Mouse (Mus musculus): Measurements from ENCODE around the gene Ccnl2. TPM values are rescaled to one million over a fixed set of nuclear protein-coding genes. Genes with fewer than 3 reads are reported as not detected.

Gene Ccnl2
- total and polyA plus RNA-seq, 3 experiments: 46.1 to 103 (median 48.6) TPM

- TF ChIP-seq E2F4 (IDR thresholded peaks at IDR 0.05; ENCODE audit: borderline replicate concordance, low read depth, low read length) (no peak), POLR2AphosphoS2 (IDR thresholded peaks at IDR 0.05; ENCODE audit: low read length) (no peak)
Observed at GRCm38 (mm10) chr4:155841003-155841454, 28.7 kb downstream of the Ccnl2 start (continued).

DNA sequence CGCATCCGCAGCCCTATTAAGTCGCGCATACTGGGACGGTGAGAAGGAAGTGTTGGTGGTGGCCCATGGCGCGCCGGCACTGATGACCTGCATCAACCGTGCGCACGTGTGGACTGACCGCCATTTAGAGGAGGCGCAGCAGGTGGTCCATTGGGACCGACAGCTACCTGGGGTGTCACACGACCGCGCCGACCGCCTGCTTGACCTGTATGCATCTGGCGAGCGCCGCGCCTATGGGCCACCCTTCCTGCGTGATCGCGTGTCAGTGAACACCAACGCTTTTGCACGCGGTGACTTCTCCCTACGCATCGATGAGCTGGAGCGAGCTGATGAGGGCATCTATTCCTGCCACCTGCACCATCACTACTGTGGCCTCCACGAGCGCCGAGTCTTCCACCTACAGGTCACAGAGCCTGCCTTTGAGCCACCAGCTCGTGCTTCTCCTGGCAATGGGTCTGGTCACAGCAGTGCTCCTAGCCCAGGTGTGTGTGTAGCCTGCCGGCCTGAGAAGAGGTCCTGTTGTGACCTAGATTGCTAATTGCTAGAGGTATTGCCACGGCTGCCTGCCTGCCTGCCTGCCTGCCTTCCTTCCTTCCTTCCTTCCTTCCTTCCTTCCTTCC, 29.5 kb downstream of the Ccnl2 start:
- H3K4me3 ChIP-seq (ENCODE audit: control insufficient read depth in 1 of 2, insufficient read depth in 1 of 2, low read depth in 2 of 2, low read length in 2 of 2): no peak overlapping the region
- TF ChIP-seq MYC (IDR thresholded peaks at IDR 0.05; ENCODE audit: low read depth, low read length): no peak
- no peak for TF ChIP-seq E2F4 (IDR thresholded peaks at IDR 0.05; ENCODE audit: borderline replicate concordance, low read depth, low read length)
- TF ChIP-seq ZC3H11A (IDR thresholded peaks at IDR 0.05; ENCODE audit: low read depth, low read length): no peak
- TF ChIP-seq JUND (IDR thresholded peaks at IDR 0.05; ENCODE audit: low read depth, low read length): no peak
- TF ChIP-seq RAD21 (IDR thresholded peaks at IDR 0.05; ENCODE audit: low read depth, low read length): no peak
- no peak for TF ChIP-seq MAFK (IDR thresholded peaks at IDR 0.05; ENCODE audit: borderline replicate concordance, low read depth, low read length)
- H3K36me3 ChIP-seq (ENCODE audit: control insufficient read depth in 1 of 2, insufficient read depth in 2 of 2, low read length in 2 of 2): no peaks in the 10 kb centered on the region; a peak in 1 of 4 replicates
- peaks cover 2% of the 10 kb centered on the region; the same call in 1 of the 2 replicates for H3K79me2 ChIP-seq (ENCODE audit: control insufficient read depth, insufficient read depth, low read length, poor library complexity)
- H3K27ac ChIP-seq (ENCODE audit: control insufficient read depth, low read depth, low read length): no peak overlapping the region
- H3K9ac ChIP-seq (ENCODE audit: control insufficient read depth, low read depth, low read length, poor library complexity, severe bottlenecking): no peak overlapping the region
- H3K27me3 ChIP-seq (ENCODE audit: control insufficient read depth in 1 of 2, insufficient read depth in 2 of 2, low read length in 2 of 2): no peaks in the 10 kb centered on the region
- no peak for DNase-seq (ENCODE audit: low read depth, low spot score)
- 0 out of 4 replicates have a peak, but pooled peaks cover 0 to 3% of the 10 kb centered on the region in 2 experiments for H3K4me1 ChIP-seq (ENCODE audit: control insufficient read depth in 1 of 2, insufficient read depth in 2 of 2, low read length in 2 of 2)
- H3K9me3 ChIP-seq (replicated peaks; ENCODE audit: insufficient read depth, low read length): no peaks in the 10 kb centered on the region

- Histone ChIP-seq H3K79me2 (ENCODE audit: control insufficient read depth, insufficient read depth, low read length, poor library complexity) (peaks cover 11% of the 10 kb centered on the region), H3K36me3 (ENCODE audit: control insufficient read depth in 1 of 2, insufficient read depth in 2 of 2, low read length in 2 of 2) (no peaks in the 10 kb centered on the region; a peak in 2 of 4 replicates), H3K9me3 (replicated peaks; ENCODE audit: insufficient read depth, low read length) (no peaks in the 10 kb centered on the region), H3K27ac (ENCODE audit: control insufficient read depth, low read depth, low read length) (no peak overlapping the region), H3K27me3 (ENCODE audit: control insufficient read depth in 1 of 2, insufficient read depth in 2 of 2, low read length in 2 of 2) (no peaks in the 10 kb centered on the region), H3K9ac (ENCODE audit: control insufficient read depth, low read depth, low read length, poor library complexity, severe bottlenecking) (no peak overlapping the region), H3K4me1 (ENCODE audit: control insufficient read depth in 1 of 2, insufficient read depth in 2 of 2, low read length in 2 of 2) (peaks cover 0 to 3% of the 10 kb centered on the region in 2 experiments; a peak in 1 of 4 replicates), H3K4me3 (ENCODE audit: control insufficient read depth in 1 of 2, insufficient read depth in 1 of 2, low read depth in 2 of 2, low read length in 2 of 2) (no peak overlapping the region)
- DNase-seq (ENCODE audit: low read depth, low spot score): no peak
- no peak for TF ChIP-seq ELF1 (IDR thresholded peaks at IDR 0.05; ENCODE audit: low read depth, low read length)
- TF ChIP-seq RAD21 (IDR thresholded peaks at IDR 0.05; ENCODE audit: low read depth, low read length): no peak
- TF ChIP-seq POLR2AphosphoS2 (IDR thresholded peaks at IDR 0.05; ENCODE audit: low read length): no peak
- TF ChIP-seq POLR2AphosphoS5 (IDR thresholded peaks at IDR 0.05; ENCODE audit: borderline replicate concordance, low read depth, low read length): no peak
- no peak for TF ChIP-seq E2F4 (IDR thresholded peaks at IDR 0.05; ENCODE audit: borderline replicate concordance, low read depth, low read length)
- no peak for TF ChIP-seq USF1 (IDR thresholded peaks at IDR 0.05; ENCODE audit: low read depth, low read length)
- TF ChIP-seq SMC3 (IDR thresholded peaks at IDR 0.05; ENCODE audit: low read depth, low read length): no peak
- no peak for TF ChIP-seq TBP (IDR thresholded peaks at IDR 0.05; ENCODE audit: low read depth, low read length)
- TF ChIP-seq JUND (IDR thresholded peaks at IDR 0.05; ENCODE audit: low read depth, low read length): no peak
- no peak for TF ChIP-seq MYB (IDR thresholded peaks at IDR 0.05; ENCODE audit: low read depth, low read length)
- TF ChIP-seq GABPA (IDR thresholded peaks at IDR 0.05; ENCODE audit: low read depth, low read length): no peak
- TF ChIP-seq MAZ (IDR thresholded peaks at IDR 0.05; ENCODE audit: low read depth, low read length): no peak
- no peak for TF ChIP-seq HCFC1 (IDR thresholded peaks at IDR 0.05; ENCODE audit: low read depth, low read length)
- no peak for TF ChIP-seq MYC (IDR thresholded peaks at IDR 0.05; ENCODE audit: low read depth, low read length)
- TF ChIP-seq NELFE (IDR thresholded peaks at IDR 0.05; ENCODE audit: low read depth, low read length): no peak
- TF ChIP-seq ZNF384 (IDR thresholded peaks at IDR 0.05; ENCODE audit: low read depth, low read length): no peak
- TF ChIP-seq EP300 (IDR thresholded peaks at IDR 0.05; ENCODE audit: low read depth in 1 of 2, low read length in 2 of 2): no peak
- no peak for TF ChIP-seq MAX (IDR thresholded peaks at IDR 0.05; ENCODE audit: low read length)
- TF ChIP-seq MXI1 (IDR thresholded peaks at IDR 0.05; ENCODE audit: low read depth, low read length): no peak
- no peak for TF ChIP-seq ZKSCAN1 (IDR thresholded peaks at IDR 0.05; ENCODE audit: low read depth, low read length)
Observed at GRCm38 (mm10) chr4:155843231-155843630, 30.9 kb downstream of the Ccnl2 start.

Data from MEL (cell line).